Mouse (Mus musculus) heart, postnatal 4 days (tissue): ENCODE data around the gene Nt5c3b. TPM values are rescaled to one million over a fixed set of nuclear protein-coding genes. Genes with fewer than 3 reads are reported as not detected.

Experiments used
- DNase-seq: peaks from one replicate; pipeline ENCODE4 v3.0.0; 2021
- microRNA-seq, 2 experiments: library from miRNA; unstranded; fragments of <30 nt; microRNA quantifications; one replicate each; pipeline ENCODE4 v1.2.0; 2021 to 2022
- total RNA-seq, 2 experiments: library from RNA; stranded (reverse); gene quantifications; 2 replicates each; pipeline ENCODE4 v1.2.3; 2021

The Nt5c3b gene
- total RNA-seq, 2 experiments from 2014 or later = 52.3 to 55.3 TPM

DNA sequence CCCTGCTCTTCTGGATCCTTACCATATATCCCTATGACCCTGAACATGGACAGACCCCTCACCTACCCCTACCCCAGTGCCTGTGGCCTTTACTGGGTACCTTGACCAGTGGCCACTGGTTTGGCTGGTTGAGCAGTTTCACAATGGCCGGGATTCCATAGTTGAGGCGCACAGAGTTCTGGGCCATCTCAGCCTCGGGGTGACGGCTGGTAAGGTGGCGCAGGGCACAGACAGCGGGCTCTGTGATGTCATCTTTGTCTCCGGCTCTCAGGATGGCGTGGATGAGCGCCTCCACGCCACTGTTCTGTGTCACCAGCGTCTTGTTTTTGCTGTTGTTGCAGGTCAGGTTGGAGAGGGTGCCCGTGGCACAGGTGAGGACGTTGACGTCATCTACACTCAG, 63.6 kb downstream of the Nt5c3b start:
- no peak for DNase-seq

DNA sequence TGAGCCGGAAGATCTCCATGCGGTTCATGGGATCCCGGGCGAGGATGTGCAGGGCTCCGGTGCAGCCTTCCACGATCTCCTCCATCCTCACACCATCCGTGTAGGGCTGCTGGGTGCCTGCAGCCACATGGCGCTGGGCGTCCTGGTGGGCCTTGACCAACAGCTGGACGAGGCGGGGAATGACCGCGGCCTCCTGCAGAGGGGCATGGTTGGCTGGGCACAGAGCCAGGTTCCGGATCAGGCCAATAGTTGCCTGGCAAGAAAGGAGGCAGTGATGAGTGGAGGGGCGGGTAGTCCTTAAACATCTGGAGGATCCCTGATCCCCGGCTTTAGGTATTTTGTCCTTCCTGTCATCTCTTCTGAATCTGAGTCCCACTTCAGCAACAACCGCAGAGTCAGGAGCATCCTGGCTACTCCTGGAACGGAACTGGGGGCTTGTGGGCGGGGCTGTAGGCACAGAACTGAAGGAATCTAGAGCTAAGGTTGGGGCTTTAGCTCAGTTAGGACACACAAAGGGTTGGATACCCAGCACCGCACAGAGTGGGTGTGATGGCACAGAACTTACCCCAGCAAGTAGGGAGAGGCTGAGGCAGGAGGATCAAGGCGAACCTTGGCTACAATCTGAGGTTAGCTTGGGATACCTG, 64.7 kb downstream of the Nt5c3b start:
- no peak for DNase-seq

DNA sequence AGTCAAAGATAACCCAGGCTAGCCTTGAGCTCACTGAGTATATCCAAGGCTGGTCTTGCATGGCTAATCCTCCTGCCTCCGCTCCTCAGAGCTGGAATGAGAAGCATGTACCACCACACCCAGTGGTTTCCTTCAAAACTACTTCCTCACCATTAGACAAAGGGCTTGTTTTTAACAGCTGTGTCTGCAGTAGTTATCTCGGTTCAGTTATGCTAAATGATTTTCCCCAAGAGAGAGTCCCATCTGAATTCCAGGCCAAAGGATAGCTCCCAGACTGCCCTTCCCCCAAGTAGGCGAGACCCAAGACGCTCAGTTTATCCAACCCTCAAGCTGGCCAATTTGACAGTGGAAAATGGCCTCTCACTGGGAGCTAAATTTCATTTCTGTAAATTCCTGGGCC, 65.6 kb downstream of the Nt5c3b start:
- no peak for DNase-seq

DNA sequence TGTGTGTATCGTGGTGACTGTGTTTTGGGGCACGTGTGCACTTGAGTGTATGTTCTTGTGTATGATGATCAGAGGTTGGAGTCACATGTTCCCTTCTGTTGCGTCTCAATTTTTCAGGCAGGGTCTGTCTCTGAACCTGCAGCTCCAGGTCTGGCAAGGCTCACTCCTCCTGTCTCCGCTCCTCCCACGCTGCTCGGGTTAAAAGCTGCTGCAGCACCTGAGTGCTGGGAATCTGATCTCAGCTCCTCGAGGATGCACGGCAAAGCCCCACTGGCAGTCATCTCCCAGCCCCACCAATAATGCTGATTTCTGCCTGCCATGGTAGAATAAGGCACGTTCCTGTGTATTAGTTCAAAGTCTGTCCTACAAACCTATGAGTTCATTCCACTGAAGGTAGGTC, 66.5 kb downstream of the Nt5c3b start:
- no peak for DNase-seq

Small RNAs within 50 kb of the gene (microRNA-seq; reads per million reads assigned to microRNA genes)
- gene Gm27374 (0 reads per million in 2 experiments), gene Mir7116 (0.20 to 0.69 reads per million in 2 experiments)

Other genes starting within 250 kb of the Nt5c3b start
- gene Krt9, start 248.6 kb downstream of the Nt5c3b start, total RNA-seq = not detected
- gene Krt14, start 234.3 kb downstream of the Nt5c3b start, total RNA-seq = 1 to 10 TPM; 1.6 to 2.9 TPM
- not detected for gene Krt16, start 192.9 kb downstream of the Nt5c3b start, total RNA-seq
- gene Krt17, start 180.8 kb downstream of the Nt5c3b start, total RNA-seq = under 1 TPM in 1 of 2 experiments, not detected in 1; 0.29 TPM
- gene Krt42, start 171.9 kb downstream of the Nt5c3b start, total RNA-seq = not detected
- 1,000 to 10,000 TPM; 1,236 to 1,276 TPM for gene Eif1, start 121.9 kb downstream of the Nt5c3b start, total RNA-seq
- gene Gast, start 107.4 kb downstream of the Nt5c3b start, total RNA-seq = not detected
- gene Hap1, start 85.7 kb downstream of the Nt5c3b start, total RNA-seq = 1 to 10 TPM; 3.1 to 4.1 TPM
- gene Jup, start 44.0 kb downstream of the Nt5c3b start, total RNA-seq = 100 to 1,000 TPM; 223 to 234 TPM
- 10 to 100 TPM; 28.0 to 30.0 TPM for gene P3h4, start 27.0 kb downstream of the Nt5c3b start, total RNA-seq
- 10 to 100 TPM; 68.8 to 76.1 TPM for gene Fkbp10, start 26.1 kb downstream of the Nt5c3b start, total RNA-seq
- gene Klhl10, start 109 bp upstream of the Nt5c3b start, total RNA-seq = under 1 TPM; 0.43 to 0.59 TPM
- gene Klhl11, start 30.9 kb upstream of the Nt5c3b start, total RNA-seq = 10 to 100 TPM; 11.8 to 13.4 TPM
- 10 to 100 TPM; 60.7 to 63.4 TPM for gene Acly, start 86.2 kb upstream of the Nt5c3b start, total RNA-seq
- gene Ttc25, start 103.8 kb upstream of the Nt5c3b start, total RNA-seq = under 1 TPM; 0.21 to 0.70 TPM
- gene Cnp, start 133.1 kb upstream of the Nt5c3b start, total RNA-seq = 1 to 10 TPM; 6.3 to 7.3 TPM
- 10 to 100 TPM; 53.7 to 57.7 TPM for gene Nkiras2, start 177.4 kb upstream of the Nt5c3b start, total RNA-seq
- 100 to 1,000 TPM; 223 to 232 TPM for gene Dnajc7, start 178.4 kb upstream of the Nt5c3b start, total RNA-seq